Mouse (Mus musculus): ENCODE data around the gene Ppm1d. TPM values are rescaled to one million over a fixed set of nuclear protein-coding genes. Genes with fewer than 3 reads are reported as not detected.

The Ppm1d gene
- polyA plus RNA-seq, 1 experiment = 13.3 TPM

DNA sequence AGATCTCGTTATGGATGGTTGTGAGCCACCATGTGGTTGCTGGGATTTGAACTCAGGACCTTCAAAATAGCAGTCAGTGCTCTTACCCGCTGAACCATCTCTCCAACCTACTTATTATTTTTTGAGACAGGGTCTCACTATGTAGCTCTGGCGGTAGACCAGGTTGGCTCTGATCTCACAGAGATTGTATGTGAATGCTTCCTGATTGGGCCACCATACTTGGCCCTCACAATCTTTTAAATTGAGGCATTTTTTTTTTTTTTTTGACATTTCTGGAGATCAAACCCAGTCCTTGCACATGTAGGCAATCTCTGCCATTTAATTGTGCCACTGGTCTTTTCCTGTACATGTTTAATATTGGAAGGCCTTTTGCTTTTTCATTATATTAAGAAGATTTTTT is 17.7 kb downstream of the Ppm1d start:
- no peak for DNase-seq (ENCODE audit: extremely low spot score in 1 of 2, low spot score in 1 of 2)

DNA sequence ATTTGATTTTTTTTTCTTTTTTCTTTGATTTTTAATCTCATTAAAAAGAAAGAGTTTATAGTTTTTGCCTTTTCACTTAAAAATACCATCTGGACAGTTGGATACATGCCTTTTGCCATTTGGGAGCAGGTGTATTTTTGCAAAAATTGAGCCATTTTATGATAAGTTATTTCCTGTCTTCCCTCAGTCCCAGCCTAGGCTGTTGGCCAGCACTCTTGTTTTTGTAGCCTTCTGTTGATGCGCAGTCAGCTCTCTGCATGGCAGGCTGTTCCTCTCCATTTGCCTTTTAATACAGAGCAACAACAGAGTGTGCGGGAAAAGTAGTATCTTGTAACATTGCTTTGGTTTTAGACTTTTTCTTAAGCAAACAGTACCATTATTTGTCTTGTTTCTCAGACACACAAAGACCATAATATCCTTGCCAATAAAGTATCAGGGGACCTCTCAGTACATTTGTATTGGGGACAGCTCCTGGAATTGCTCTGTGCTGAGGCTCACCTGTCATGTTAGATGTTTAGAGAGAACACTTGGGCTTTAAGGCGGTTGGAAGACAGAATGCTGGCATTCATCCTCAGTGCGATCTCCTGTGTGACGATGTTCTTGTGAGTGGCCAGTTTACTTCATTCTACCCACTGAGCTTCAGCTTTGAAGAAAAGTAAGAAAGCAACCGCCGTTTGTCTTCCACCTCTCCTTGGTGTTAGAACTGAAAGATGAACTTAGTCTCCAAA is 18.3 kb downstream of the Ppm1d start:
- peak in 1 of 2 experiments; percentile 40 for DNase-seq (ENCODE audit: extremely low spot score in 1 of 2, low spot score in 1 of 2)

- peak in 1 of 2 experiments; percentile 47 for DNase-seq (ENCODE audit: extremely low spot score in 1 of 2, low spot score in 1 of 2)
Observed at GRCm38 (mm10) chr11:85334778-85335177, 23.7 kb downstream of the Ppm1d start.

GRCm38 (mm10) chr11:85339173-85339831 is 28.3 kb downstream of the Ppm1d start:
- DNase-seq (ENCODE audit: extremely low spot score in 1 of 2, low spot score in 1 of 2) = no peak

GRCm38 (mm10) chr11:85340070-85340616 is 29.1 kb downstream of the Ppm1d start:
- DNase-seq (ENCODE audit: extremely low spot score in 1 of 2, low spot score in 1 of 2) = no peak

GRCm38 (mm10) chr11:85352539-85353380 is 41.7 kb downstream of the Ppm1d start, which contains the start of gene Bcas3:
TSS of gene Bcas3 (plus strand) at chr11:85353167.
- DNase-seq (ENCODE audit: extremely low spot score in 1 of 2, low spot score in 1 of 2) = peak; percentile 98 to 99

- DNase-seq (ENCODE audit: extremely low spot score in 1 of 2, low spot score in 1 of 2) = no peak
Observed at GRCm38 (mm10) chr11:85353819-85354218, 42.8 kb downstream of the Ppm1d start.

DNA sequence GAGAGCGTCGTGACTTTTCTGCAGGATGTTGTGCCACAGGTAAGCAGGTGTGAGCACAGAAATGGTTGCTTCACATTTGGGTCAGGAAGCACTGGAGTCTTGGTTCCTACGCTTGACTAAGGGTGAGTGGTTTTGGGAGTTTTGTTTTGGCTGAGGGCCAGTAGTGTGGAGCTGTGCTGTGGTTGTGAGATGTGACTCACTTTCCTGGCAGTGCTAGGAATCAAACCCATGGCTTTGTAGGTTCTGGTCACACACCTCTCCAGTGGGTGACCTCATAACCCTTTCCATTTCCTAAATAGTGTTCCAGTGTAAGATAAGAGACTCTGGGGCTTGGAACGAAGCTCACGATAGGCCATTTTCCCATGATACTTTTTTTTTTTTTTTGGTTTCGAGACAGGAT is 48.6 kb downstream of the Ppm1d start:
- DNase-seq (ENCODE audit: extremely low spot score in 1 of 2, low spot score in 1 of 2) = no peak

DNA sequence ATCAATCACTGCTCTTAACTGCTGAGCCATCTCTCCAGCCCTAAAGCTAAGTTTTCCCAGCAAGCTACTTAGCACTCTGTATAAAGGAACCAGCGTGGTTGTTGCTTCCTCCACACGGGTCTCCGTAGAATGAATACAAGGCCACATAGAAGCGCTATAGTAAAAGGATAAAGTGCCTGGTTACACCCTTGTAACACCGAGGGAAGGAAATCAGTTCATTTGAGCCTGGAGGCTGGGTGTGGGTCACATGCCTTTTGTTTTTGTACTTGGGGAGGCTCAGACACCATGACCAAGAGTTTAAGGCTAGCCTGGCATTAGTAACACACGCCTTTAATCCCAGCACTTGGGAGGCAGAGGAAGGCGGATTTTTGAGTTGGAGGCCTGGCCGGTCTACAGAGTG is 50.6 kb downstream of the Ppm1d start:
- DNase-seq (ENCODE audit: extremely low spot score in 1 of 2, low spot score in 1 of 2) = no peak

DNA sequence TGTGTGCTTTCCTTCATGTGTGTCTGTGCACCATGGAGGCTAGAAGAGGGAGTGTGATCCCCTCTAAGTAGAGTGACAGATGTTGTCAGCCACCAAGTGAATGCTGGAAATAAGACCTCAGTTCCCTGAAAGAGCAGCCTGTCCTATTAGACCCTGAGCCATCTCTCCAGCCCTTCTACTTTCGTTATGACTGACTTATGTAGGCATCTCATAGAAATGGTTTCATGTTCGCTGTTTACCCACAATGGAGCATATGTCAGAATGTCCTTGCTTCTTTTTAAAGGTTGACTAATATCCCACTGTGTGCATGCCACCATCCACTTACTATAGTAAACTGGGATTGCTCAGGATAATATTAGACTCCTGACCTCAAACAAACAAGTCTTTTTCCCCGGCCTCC is 55.1 kb downstream of the Ppm1d start:
- DNase-seq (ENCODE audit: extremely low spot score in 1 of 2, low spot score in 1 of 2) = no peak

DNA sequence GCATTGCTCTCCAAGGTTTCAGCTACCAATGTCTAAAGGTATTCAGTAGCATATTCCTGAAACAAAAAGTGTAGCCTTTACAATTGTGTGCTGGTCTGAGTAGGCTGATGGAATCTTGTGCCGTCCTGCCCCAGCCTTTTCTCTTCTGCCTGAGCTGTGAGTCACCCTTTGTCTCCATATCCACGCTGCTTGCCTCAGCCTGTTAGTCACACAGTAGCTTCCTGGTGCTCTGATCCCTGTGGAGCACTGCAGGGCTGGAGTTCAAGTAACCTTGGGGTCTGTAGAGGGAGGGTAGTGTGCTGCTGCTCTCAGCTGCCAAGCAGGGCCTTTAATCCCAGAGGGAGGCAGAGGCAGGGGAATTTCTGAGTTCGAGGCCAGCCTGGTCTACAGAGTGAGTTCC is 56.8 kb downstream of the Ppm1d start:
- DNase-seq (ENCODE audit: extremely low spot score in 1 of 2, low spot score in 1 of 2) = no peak

DNA sequence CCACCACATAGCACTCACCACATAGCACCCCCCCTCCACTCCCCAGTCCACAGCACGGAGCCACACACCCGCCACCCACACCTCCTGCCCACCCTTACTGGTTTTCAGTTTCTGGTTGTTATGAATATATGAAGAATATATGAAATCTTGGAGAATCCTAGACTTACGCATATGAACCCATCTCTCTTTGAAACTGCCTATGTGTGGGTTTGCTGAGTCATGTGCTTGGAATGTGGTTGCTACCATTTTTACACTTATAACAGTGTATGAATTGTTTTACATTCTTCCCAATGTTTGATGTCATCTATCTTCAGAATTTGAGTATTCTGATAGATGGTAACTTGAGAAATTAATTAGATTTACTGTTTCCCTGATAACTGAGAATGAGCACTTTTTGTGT is 68.0 kb downstream of the Ppm1d start:
- DNase-seq (ENCODE audit: extremely low spot score in 1 of 2, low spot score in 1 of 2) = peak in 1 of 2 experiments; percentile 28

- no peak for DNase-seq (ENCODE audit: extremely low spot score in 1 of 2, low spot score in 1 of 2)
Observed at GRCm38 (mm10) chr11:85380046-85380445, 69.0 kb downstream of the Ppm1d start.

DNA sequence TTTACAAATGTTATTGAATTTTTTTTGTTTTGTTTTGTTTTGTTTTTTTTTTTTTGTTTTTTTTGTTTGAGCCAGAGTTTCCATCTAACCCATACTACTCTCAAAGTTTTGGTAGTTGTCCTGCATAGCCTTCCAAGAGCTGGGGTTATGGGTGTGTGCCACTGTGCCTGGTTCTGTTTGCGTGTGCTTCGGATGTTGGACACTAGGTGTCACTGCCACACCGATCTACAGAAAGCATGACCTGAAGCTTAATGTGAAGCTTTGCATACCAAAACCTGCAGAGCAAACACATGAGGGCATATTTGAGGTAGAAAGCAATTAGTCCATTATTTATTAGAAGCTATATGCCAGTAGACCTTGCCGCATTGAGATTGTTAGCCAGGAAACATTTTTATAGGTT is 71.0 kb downstream of the Ppm1d start:
- peak; percentile 28 to 84 for DNase-seq (ENCODE audit: extremely low spot score in 1 of 2, low spot score in 1 of 2)

GRCm38 (mm10) chr11:85383975-85384821 is 73.2 kb downstream of the Ppm1d start:
- no peak for DNase-seq (ENCODE audit: extremely low spot score in 1 of 2, low spot score in 1 of 2)

DNA sequence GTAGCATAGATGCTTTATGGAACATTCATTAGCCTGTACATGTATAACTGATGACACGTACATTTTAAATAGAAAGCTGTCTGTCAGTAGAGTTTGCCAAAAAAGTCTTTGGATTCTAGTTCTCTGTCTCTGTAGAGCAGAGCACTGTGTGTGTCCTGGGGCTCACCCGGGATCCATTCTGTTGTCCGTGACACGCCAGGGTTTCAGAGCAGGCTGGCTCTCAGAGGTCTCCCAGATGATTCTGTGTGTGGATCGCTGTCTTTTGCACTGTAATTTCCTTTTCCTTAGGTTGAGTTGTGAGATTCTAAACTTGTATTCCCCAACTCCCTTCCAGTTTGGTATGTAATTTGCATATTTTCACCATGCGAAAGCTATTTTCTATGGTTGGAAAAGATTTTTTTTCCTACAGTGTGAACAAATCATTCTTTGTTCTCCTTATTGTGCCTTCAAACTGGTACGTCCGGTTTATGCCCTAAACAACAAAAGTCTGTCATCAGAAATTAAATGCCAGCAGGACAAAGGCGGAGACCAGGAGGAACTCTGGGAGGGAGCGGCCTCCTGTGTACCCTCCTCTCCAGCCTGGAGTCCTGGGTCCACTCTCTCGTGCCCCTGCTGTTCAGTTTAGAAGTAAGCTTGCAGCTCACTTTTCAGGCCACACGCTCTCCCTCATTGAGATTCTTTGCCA is 81.3 kb downstream of the Ppm1d start:
- peak in 1 of 2 experiments; percentile 16 for DNase-seq (ENCODE audit: extremely low spot score in 1 of 2, low spot score in 1 of 2)

- no peak for DNase-seq (ENCODE audit: extremely low spot score in 1 of 2, low spot score in 1 of 2)
Observed at GRCm38 (mm10) chr11:85392864-85393220, 81.8 kb downstream of the Ppm1d start.

- peak in 1 of 2 experiments; percentile 15 for DNase-seq (ENCODE audit: extremely low spot score in 1 of 2, low spot score in 1 of 2)
Observed at GRCm38 (mm10) chr11:85393990-85394389, 82.9 kb downstream of the Ppm1d start.

GRCm38 (mm10) chr11:85395361-85395760 is 84.3 kb downstream of the Ppm1d start:
- no peak for DNase-seq (ENCODE audit: extremely low spot score in 1 of 2, low spot score in 1 of 2)
